Mouse (Mus musculus): ENCODE measurements around the gene Fam189a2.

GRCm38 (mm10) chr19:24032654-24033236 lies 1.9 kb upstream of the Fam189a2 start:
- TF ChIP-seq CTCF (IDR thresholded peaks at IDR 0.05; ENCODE audit: low read depth, low read length): no peak
- TF ChIP-seq TAL1 (conservative IDR thresholded peaks at IDR 0.05; ENCODE audit: low read depth, low read length): no peak
- TF ChIP-seq GATA1 (IDR thresholded peaks at IDR 0.05; ENCODE audit: borderline replicate concordance, low read length): no peak
- no peak for TF ChIP-seq POLR2AphosphoS5 (IDR thresholded peaks at IDR 0.05; ENCODE audit: insufficient replicate concordance, low read depth, low read length)
- no peak for TF ChIP-seq GATA2 (IDR thresholded peaks at IDR 0.05; ENCODE audit: borderline replicate concordance, low read depth, low read length)
